Mouse (Mus musculus) Muller cell, postnatal 12 days (primary cell): ENCODE data around the gene Fastk.

ENCODE experiments used
- DNase-seq: peaks from one replicate; pipeline ENCODE4 v3.0.0-alpha.2; 2015; ENCODE audit errors: inconsistent ontology term

The Fastk gene

GRCm38 (mm10) chr5:24392724-24393123 lies 52.4 kb downstream of the Fastk start:
- DNase-seq: no peak

DNA sequence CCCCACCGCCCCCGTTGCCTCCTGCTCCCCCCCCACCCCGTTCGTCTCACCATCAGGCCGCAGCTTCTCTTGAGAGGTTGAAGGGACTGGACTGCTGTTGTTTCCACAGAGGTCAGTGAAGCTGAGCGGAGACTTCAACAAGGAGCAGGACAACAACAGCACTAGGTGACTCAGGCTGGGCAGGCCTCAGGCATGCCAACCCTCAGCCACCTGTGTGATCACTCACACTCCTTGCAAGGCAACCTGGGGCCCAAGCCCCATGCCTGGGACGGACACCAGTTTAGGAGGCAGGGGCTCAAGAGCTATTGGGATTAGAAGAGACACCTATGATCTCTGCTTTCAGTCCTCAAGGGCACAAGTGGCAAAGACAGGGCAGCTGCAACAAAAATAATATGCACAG lies 53.2 kb downstream of the Fastk start, which contains the start of gene Atg9b:
TSS of gene Atg9b (minus strand) at position 280 of the 400 bp plus-strand sequence.
- DNase-seq: no peak

DNA sequence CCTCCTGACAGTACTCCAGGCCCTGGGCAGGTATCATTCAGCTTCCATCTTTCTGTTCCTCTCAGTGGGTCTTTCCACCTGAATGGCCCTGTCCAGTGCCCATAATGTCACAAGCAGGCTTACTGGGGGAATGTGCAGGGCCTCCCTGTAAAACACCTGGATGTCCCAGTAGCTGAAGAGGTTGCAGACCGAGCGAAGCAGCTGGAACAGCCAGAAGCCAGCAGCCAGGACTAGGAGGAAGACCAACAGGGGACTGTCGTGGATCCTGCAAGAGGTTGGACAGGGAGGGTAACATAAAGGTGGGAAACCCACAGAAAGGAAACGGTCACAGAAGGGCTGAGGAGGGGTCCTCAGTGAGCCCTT lies 55.4 kb downstream of the Fastk start:
- no peak for DNase-seq

- no peak for DNase-seq
Measured at GRCm38 (mm10) chr5:24389011-24389657, 56.0 kb downstream of the Fastk start.
